Mouse (Mus musculus) myocyte (in vitro differentiated cells): Measurements from ENCODE around the gene Rbm19.

Source experiments
- CEBPB ChIP-seq: IDR thresholded peaks from 2 replicates; pipeline ENCODE4 v1.6.1; 2011; ENCODE audit warnings: mild to moderate bottlenecking, moderate library complexity; ENCODE audit not compliant: poor library complexity, insufficient read depth, severe bottlenecking
- E2F4 ChIP-seq: IDR thresholded peaks from one replicate; pipeline ENCODE4 v1.6.1; 2011; ENCODE audit warnings: mild to moderate bottlenecking, control low read depth, moderate library complexity; ENCODE audit not compliant: insufficient read depth
- MAX ChIP-seq: IDR thresholded peaks from one replicate; pipeline ENCODE4 v1.6.1; 2011; ENCODE audit warnings: low read depth, mild to moderate bottlenecking, control low read depth
- MYOD1 ChIP-seq, 3 experiments: IDR thresholded peaks; one replicate each; pipeline ENCODE4 v1.6.1; 2011; ENCODE audit warnings: control low read depth in 2 of 3, low read depth in 2 of 3, mild to moderate bottlenecking in 2 of 3, moderate library complexity in 1 of 3; ENCODE audit not compliant: insufficient read length in 2 of 3, control insufficient read depth in 1 of 3
- POLR2A ChIP-seq: IDR thresholded peaks from one replicate; pipeline ENCODE4 v1.6.1; 2011; ENCODE audit warnings: low read depth, mild to moderate bottlenecking, control low read depth, moderate library complexity; ENCODE audit not compliant: insufficient read length
- POLR2AphosphoS2 ChIP-seq: IDR thresholded peaks from one replicate; pipeline ENCODE4 v1.6.1; 2011; ENCODE audit warnings: low read depth, control low read depth; ENCODE audit not compliant: insufficient read length
- REST ChIP-seq: IDR thresholded peaks from one replicate; pipeline ENCODE4 v1.6.1; 2011; ENCODE audit warnings: mild to moderate bottlenecking, control low read depth, moderate library complexity; ENCODE audit not compliant: insufficient read depth, insufficient read length
- SRF ChIP-seq: IDR thresholded peaks from one replicate; pipeline ENCODE4 v1.6.1; 2011; ENCODE audit warnings: low read depth; ENCODE audit not compliant: control insufficient read depth, insufficient read length
- TCF12 ChIP-seq: IDR thresholded peaks from one replicate; pipeline ENCODE4 v1.6.1; 2011; ENCODE audit warnings: mild to moderate bottlenecking, control low read depth; ENCODE audit not compliant: poor library complexity, insufficient read depth, severe bottlenecking
- TCF3 ChIP-seq: IDR thresholded peaks from one replicate; pipeline ENCODE4 v1.6.1; 2011; ENCODE audit warnings: low read depth, control low read depth; ENCODE audit not compliant: insufficient read length
- USF1 ChIP-seq: IDR thresholded peaks from one replicate; pipeline ENCODE4 v1.6.1; 2011; ENCODE audit warnings: low read depth, mild to moderate bottlenecking, control low read depth, moderate library complexity

- TF ChIP-seq POLR2AphosphoS2 (no peak), POLR2A (no peak), E2F4 (no peak), MAX (no peak), SRF (no peak), TCF3 (no peak), MYOD1 (IDR thresholded peaks at IDR 0.05; ENCODE audit: control insufficient read depth in 1 of 3, insufficient read length in 2 of 3, low read depth in 2 of 3) (no peak), USF1 (no peak), CEBPB (no peak), TCF12 (no peak), REST (no peak)
Measured at GRCm38 (mm10) chr5:120235147-120235546, 118.9 kb downstream of the Rbm19 start.
